Mouse (Mus musculus): ENCODE data around the gene Flt1.
A peak's percentile ranks its signal among the peaks of the same experiment; 100 is the strongest.
"Not testable (repeated sequence)": the region's sequence is repeated elsewhere in the genome, so short reads cannot be mapped to it uniquely, and the experiment has no call there.

Flt1 gene

DNA sequence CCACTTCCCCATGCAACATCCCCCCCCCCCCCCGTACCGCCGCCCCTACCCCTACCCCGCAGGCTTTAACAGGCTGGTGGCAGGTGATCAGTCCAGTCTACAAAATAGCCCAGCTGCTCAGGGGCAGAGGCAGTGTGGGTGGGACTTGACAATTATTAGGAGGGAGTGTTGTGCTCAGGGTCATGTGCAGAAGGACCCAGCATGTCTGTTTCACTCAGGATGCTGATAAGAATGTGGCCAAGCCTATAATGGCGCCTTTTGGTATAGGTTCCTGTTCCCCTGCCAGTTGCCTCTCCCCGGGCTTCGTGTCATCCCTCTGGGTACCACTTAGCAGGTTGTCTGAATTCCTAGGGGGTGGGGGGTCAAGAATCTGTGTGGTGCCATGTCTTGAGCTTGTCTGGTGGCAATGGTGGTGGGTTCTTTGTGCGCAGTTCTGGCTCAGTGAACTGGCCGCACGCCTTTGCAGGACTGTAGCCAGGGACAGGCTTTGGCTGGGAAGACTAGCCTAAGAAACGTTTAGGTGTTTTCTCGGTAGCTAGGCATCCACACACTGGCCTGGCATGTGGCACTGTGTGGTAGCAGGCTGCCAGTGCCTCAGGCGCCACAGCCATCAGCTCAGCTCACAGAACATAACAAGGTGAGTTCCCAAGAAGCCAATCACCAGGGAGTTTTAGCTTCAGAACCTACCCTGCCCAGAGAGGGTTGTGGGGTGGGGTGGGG lies 118.4 kb downstream of the Flt1 start:
- no peak for DNase-seq (ENCODE audit: low spot score)

DNA sequence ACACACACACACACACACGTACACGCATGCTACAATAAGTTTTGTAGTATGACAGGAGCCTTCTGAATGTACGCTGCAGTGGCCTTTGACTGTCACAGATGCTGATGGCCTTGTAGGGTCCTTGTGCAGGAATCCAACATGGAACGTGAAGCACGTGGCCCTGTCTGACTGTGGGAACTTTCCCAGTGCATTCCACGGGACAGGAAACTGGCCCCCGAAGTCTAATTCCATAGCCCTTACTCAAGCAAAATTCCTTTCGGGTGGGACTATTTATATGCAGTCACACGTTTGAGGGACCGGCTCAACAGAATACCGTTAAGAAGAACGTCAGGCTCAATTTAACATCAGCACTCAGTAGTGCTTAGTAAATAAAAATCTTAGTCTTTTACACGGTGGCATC lies 119.1 kb downstream of the Flt1 start:
- no peak for DNase-seq (ENCODE audit: low spot score)

DNA sequence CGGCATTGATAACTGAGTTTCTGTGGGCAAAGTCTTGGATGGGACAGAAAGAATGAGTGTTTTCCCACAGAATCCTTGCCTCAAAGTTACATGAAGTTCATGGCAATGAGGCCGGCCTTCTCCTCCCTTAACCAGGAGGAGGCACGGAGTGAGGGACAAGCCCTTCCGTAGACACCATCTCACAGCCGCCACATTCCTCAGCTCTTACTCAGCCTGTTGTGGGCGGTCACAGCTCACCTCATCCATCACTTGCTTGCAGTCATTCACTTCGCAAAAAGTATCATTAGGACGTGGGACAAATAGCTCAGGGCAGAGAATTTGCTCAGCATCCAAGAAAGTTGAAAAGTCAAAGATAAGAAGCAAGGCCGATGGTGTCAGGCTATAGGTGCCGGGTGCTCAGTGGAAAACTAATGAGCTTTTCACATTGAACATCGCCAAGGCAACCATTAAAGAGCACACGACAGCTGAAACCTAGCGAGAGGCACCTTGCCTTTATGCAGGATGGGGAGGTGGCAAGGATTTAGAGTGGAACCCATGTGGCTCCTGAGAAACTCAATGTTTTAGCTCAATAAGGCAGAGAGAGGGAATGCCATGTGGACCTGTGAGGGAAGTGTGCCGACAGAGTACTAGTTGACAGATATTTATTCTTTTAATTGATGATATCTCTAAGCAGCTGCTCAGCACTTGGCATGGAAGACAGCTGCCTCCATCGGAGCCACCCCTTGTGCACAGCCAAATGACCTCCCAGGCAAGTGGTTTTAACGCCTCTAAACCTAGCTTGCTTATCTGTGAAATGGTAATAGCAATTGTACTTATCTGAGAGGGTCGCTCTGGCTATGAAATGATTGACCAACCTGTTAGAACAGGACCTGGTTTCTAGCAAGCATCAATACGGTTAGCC lies 124.1 kb downstream of the Flt1 start:
- no peak for DNase-seq (ENCODE audit: low spot score)

DNA sequence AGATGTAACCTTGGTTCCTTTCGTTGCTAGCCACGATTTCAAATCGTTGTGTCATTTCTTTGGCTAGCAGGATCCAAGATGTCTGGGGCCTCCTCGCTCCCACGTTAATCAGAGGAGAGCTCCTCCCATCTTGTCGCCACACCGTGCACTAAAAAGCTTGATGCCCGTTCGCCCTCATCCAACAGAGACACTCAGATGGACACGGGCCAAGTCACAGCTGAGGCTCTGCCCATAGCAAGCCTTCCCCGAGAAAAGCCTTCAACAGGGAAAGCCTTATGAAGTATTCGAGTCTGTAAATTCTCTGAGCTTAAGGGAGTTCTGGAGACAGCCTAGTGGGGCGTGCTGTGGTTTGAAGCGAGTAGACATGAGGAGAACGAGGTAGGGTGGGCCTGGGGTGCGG lies 128.0 kb downstream of the Flt1 start:
- DNase-seq (ENCODE audit: low spot score) = no peak

DNA sequence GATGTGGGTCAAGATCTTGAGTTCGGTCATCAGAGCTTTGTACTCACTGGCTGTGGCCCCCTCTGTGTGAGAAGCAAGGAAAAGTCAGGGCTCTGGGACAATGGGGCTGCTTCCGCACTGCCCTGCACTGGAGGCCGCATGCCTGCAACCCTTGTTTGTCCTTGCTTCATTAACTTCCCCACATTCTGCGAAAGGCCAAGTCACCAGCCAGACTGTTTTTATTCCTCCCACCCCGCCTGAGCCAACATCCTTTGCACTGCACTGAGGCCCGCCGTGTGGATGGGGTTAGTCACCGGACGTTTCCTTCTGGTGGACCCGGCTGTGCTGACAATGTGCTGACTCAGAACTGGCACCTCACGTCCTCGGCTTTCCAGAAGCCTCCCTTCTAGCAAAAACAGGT lies 136.0 kb downstream of the Flt1 start:
- DNase-seq (ENCODE audit: low spot score) = no peak

DNA sequence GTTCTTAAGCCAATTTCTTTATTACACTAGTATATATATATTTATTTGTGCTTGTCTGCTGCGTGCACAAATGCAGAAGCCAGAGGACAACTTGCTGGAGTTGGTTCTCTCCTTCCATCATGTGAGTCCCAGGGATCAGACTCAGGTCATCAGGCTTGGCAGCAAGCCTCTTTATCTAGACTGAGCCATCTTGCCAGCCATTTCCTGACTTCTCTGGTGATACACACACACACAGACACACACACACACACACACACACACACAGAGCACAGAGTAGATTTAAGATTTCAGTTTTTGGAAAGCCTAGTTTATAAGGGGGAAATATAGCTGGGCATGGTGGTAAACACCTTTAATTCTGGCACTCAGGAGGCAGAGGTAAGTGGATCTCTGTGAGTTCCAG lies 140.7 kb downstream of the Flt1 start:
- no peak for DNase-seq (ENCODE audit: low spot score)

DNA sequence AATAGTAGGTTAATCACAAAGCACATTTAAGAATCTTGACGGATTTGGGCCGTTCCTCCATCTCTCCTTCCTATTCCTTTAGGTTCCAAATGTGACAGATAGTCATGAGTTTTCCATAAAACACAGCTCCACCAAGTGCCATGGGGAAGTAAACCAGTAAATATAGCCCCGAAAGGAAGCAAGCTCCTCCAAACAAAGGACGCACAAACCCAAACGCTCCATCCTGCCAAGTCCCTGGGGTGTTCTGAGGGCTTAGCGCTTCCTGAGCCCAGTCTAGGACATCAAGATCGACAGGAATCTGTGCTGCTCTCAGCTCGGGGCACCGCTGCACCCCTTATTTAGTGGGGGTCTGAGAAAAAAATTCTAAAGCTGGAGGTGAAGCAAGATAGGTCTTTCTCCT lies 141.2 kb downstream of the Flt1 start:
- DNase-seq (ENCODE audit: low spot score) = no peak

DNA sequence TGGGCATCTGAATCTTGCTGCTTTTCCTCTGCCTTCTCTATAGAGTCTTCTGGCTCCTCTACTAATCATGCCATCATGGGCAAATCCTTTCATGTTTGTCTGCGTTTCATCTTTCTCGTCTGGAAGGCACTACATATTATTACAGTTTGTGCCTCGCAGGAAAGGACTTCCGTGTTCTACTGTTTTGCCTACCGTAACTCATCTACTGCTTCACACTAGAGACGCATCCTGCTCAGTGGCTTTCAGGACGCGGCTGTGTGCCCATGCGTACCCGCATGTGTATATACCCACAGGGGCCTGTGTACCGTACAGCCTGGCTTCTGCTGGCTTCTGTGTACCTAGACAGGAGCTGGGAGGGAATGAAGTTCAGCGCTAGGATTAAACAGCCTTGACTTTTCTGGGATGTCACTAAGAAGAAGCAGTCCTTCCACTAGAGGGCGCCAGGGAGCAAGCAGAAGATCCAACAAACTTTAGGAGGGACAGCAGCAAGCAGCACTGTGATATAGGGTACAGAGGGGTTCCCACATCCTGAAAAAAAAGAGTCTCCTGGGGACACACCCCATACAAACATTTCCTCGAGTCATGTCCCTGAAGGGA lies 142.0 kb downstream of the Flt1 start:
- peak; percentile 69 for DNase-seq (ENCODE audit: low spot score)

DNA sequence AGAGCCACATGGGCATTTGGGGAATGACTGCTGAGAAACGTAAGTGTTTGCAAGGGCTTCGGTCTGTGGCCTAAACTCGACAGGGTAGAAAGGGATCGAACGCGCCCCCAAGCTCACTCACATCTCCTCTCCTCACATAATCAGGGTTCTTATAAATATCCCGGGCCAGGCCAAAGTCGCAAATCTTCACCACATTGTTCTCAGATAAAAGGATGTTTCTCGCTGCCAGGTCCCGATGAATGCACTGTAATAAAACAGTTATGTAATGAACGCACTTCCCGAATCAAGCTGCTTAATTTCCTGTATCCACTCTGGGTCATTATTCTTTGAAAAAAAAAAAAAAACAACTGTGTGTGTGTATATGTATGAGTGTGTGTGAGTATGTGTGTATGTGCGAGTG lies 145.6 kb downstream of the Flt1 start:
- no peak for DNase-seq (ENCODE audit: low spot score)

DNA sequence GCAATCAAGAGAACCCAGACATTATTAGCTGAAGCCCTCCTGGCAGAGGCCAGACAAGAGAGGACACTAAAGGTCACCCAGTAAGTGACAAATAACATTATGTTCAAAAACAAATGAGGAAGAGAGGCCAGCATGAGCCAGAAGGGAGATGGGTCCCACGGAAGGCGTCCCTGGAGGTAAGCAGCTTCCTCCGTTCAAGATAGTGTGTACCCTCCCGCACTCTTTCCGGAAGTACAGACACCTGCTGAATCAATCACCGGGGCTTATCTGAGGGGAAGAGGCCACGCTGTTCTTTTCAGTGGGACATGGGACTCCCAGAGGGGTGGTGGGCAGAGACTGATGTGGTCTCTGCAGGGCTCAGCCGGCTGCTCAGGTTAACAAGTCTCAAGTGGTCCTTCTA lies 146.1 kb downstream of the Flt1 start:
- DNase-seq (ENCODE audit: low spot score) = no peak

DNA sequence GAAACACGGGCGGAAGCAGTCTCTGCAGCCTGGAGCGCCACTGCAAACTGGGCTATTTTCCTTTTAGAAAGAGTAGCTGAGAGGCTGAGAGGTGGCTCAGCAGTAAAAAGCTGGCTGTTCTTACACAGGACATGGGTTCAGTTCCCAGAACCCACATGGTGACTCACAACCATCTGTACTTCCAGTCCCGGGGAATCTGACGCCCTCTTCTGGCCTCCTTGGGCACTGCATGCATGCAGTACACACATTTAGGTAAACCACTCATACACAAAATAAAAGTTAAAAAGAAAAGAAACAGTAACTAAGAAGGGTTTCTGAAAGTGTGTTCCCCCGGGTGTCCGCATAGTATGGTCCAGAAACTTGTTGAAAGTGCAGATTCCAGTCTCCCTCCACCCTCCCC lies 146.7 kb downstream of the Flt1 start:
- no peak for DNase-seq (ENCODE audit: low spot score)

DNA sequence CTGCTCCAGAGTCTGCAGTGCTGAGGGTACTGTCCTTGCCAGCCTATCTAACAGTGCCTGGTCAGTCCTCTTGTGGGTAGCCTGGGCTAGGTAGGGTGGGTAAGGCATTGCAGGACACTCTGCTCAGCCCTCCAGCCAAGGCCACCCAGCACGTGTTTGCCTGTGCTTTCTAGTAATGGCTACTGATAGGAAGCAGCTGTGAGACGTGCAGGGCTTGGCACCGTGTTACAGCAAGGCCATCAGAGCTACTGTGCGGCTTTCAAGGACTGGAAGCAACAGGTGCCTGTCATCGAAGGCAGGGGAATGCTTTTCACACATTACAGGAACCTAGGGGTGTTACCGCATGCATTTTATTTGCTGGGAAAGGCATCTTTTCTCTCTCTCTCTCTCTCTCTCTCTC lies 148.8 kb downstream of the Flt1 start:
- no peak for DNase-seq (ENCODE audit: low spot score)

DNA sequence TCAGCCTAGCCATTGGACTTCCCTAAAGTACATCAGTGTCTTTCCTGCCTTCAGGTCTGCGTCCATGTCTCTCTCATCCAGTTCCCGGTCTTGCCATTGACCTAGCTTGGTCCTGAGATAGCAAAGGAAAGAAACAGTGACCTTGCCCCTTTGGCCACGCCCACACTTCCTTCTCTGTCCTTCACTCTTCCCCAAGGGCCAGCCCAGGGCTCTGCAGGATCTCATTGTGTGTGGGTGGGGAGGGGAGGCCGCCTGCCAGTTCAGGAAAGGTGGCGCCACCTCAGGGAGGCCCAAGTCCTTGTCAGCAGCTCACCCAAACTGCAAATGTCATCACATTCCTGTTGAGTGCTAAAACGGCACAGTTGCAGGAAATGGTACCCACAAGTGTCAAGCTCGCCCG lies 151.3 kb downstream of the Flt1 start:
- no peak for DNase-seq (ENCODE audit: low spot score)

DNA sequence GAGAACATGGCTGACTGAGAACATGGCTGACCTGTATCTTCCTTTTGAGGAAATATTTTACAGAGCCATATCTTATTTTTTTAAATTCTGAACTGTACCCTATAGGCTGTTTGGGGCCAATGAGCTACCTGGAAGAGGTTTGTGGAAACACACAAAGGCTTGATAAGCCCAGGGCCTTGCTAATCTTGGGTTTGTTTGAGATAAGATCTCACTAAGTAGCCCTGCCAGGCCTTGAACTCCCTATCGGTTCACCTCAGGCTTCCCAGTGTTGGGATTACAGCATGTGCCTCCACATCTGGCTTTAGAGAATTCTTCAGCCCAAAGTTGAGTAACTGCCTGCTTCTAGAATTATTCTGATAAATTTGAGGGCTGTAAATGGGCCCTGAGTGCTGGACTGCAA lies 152.3 kb downstream of the Flt1 start:
- DNase-seq (ENCODE audit: low spot score) = no peak

DNA sequence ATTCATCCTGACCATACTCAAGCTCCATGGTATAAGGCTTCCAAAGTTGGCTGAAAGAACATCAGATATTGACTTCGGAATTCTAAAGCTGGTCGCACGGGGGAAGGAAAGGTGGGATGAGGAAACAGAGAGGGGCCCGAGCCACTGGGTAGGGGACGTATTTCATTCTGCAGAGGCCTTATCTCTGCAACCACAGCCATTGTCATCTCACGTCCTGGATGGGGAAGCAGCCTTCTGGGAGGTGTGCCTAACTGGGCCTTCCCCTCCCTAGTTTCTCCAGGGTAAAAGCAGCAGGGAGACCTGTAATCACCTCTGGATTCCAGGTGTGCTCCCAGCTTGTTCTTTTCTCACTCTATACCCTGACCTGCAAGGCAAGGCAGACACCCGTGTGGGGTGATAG lies 153.1 kb downstream of the Flt1 start:
- DNase-seq (ENCODE audit: low spot score) = no peak

DNA sequence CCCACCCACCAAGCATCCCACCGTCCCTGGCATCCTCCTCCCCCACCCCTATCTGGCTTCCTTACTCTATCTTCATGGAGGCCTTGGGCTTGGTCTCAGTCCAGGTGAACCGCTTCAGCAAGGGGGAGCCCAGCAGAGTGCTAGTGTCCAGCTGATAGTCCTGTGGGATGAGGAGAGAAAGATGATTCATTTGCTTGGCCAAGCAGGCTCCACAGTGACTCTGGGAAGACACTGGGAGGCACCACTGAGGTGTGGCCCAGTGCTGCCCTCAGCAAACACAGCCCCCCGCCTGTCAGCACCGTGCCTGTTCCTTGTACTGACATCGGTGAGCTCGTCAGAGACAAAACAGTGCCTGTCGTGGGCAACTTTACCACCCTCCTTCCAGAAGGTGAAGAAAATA lies 159.5 kb downstream of the Flt1 start:
- no peak for DNase-seq (ENCODE audit: low spot score)

DNA sequence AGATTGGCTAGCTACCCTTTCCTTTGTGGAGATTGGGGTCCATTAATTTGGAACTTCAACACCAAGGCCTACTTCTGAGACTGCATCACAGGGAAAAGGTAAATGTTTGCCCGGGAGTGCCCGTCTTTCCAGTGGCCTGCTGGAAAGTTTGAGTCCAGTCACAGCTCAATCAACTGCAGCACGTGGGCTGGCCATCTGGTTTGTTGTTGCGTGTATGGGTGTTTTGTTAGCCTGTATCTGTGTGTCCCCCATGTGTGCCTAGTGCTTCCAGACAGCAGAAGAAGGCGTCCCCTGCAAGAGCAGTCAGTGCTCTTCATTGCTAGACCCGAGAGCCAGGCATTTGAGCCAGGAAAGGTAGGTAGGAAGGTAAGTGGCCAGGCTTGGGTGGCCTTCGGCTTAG lies 160.4 kb downstream of the Flt1 start:
- no peak for DNase-seq (ENCODE audit: low spot score)

DNA sequence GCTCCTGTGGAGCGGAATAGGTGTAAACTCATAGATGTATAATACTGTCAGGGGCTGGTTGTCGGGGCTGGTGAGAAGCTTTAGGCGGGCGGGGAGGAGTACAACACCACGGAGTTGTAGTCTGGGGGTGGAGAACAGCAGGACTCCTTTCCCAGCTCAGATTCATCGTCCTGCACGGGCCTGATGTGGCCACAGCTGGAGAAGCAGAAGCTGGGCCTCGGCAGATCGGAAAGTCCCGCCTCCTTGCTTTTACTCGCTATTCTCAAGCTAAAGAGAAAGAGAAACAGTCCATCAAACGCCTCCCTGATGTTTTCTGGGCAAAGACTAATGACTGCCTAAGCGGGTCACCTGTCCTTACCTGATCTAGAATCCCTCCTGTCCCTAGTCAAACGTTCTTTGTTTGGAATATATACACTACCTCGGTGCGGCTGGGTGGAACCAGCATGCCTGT lies 161.6 kb downstream of the Flt1 start:
- no peak for DNase-seq (ENCODE audit: low spot score)

DNA sequence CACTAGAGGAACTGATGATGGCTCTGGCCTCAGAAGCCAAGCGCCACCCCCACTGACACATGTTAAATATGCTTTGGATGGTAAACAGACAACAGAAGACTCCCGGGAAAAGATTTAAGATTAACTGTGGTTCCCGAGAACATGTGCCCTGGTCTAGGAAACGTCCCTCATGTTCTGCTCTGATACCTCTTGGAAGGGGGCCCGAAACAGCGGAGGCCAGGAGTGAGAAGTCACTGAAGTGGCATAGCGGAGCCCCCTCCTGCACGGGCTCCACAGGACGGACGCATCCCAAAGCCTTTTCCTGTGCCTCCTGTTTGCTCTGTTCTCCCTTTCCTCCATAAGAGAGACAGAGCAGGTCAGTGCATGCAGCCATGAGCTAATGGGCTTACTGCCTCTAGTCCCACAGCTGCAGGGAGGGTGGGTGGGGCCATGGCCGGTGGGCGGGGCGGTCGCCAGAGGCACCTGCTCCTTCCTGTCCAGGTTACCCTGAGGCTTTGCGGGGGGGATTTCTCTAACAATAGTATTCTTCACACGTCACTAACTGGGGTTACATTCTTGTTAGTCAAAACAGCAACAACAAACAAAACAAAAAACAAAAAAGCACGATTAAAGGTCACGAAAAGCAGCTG lies 162.2 kb downstream of the Flt1 start:
- DNase-seq (ENCODE audit: low spot score) = no peak

DNA sequence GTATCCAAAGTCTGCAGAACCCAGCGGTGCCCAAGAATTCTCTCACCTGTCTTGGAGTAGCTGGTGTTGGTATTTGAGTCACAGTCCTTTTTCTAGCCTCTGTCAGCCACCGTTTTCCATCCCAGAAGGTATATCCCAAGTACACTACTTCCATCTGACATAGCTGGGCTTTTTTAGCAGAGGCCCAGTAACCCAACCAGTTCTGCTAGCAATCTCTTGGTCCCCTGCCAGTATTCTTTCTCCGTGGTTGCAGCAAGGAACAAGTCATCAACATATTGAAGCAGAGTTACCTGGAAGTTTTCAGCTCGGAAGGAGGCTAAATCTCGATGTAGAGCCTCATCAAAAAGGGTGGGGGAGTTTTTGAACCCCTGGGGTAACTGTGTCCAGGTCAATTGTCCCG lies 168.2 kb downstream of the Flt1 start:
- not testable (repeated sequence) for DNase-seq (ENCODE audit: low spot score)

DNA sequence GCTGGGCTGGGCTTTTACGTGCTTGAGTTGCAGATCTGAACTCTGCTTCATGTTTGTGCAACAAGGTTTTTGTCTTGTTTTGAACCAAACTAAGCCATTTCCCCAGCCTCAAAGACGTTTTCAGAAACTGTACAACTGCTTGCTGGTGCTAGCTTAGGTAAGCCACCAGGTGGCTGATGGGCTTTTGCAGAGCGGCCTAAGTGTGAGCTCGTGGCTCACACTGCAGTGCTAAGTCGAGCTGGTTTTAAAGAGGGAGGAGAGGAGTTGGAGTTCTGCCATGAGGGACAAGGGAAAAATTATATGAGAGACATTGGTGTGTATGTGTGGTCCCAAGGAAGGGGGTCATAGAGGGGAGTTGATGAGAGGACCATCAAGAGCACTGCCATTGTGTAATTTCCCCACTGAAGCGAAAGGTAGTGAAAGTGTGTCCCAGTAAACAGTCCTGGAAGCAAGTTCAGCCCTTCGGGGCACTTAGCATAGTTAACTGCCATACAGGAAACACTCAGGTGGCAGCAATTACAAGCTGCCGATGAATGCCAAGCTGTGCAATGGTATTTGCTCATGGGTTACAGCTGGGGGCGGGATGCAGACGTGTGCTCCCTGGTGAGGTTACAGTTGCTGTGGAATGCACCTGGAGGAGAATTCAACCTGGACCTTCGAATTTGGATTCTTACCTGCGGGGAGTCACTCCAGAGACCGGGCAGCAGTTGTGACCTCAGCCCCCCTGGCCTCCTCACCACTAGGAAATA lies 173.8 kb downstream of the Flt1 start:
- no peak for DNase-seq (ENCODE audit: low spot score)

Measured in ovary, postnatal 36 days (tissue).